Mouse (Mus musculus) thymus, adult 2 months (tissue): ENCODE measurements at regions not wholly inside any gene's neighbourhood (a gene's known extent, or its start where the extent isn't known, plus 50 kb on each side); places are given as distances from the start of the nearest gene placed in this dataset.

Source experiments
- CTCF ChIP-seq: fragments of 200-500 bp; IDR thresholded peaks from 2 replicates; pipeline ENCODE4 v1.5.1; 2012; ENCODE audit warnings: mild to moderate bottlenecking, control low read depth, low read length, moderate library complexity, borderline replicate concordance; ENCODE audit not compliant: control insufficient read depth, poor library complexity, insufficient read depth; ENCODE audit errors: extremely low read depth
- POLR2A ChIP-seq: fragments of 200-500 bp; IDR thresholded peaks from 2 replicates; pipeline ENCODE4 v1.6.1; 2012; ENCODE audit warnings: mild to moderate bottlenecking, low read length, control low read depth, moderate library complexity; ENCODE audit not compliant: control insufficient read depth, poor library complexity, insufficient read depth; ENCODE audit errors: extremely low read depth

DNA sequence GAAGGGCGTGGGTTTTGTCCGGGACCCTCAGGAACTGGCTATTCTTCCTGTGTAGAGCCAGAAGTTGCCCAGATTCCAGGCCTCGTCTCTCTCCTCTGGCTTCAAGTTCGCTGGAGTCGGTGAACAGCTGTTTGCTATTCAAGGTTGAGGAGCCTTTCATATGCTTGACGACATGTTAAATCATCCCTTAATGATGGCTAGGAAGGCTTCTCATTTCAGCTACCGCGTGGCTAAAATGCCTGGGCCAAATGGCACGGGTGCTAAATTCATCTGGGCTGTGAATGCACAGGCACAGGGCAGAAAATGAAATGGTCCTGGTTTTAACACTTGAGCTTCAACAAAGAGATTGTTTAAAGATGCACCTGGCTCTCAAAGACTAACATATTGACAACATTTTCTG, 104.3 kb downstream of the Cdc5l start:
- TF ChIP-seq CTCF (no peak), POLR2A (no peak)
